Mouse (Mus musculus) C2C12 (cell line): Measurements from ENCODE around the gene H2al2a.

Source experiments
- CEBPB ChIP-seq: IDR thresholded peaks from one replicate; pipeline ENCODE4 v1.6.1; 2011; ENCODE audit warnings: low read depth, mild to moderate bottlenecking, control low read depth, moderate library complexity
- CTCF ChIP-seq: IDR thresholded peaks from one replicate; pipeline ENCODE4 v1.5.1; 2011; ENCODE audit not compliant: control insufficient read depth, insufficient read depth, insufficient read length
- MAX ChIP-seq: IDR thresholded peaks from one replicate; pipeline ENCODE4 v1.6.1; 2011; ENCODE audit warnings: mild to moderate bottlenecking, control low read depth
- MYOD1 ChIP-seq: IDR thresholded peaks from one replicate; pipeline ENCODE4 v1.6.1; 2011; ENCODE audit warnings: low read depth; ENCODE audit not compliant: control insufficient read depth, insufficient read length
- MYOG ChIP-seq: IDR thresholded peaks from one replicate; pipeline ENCODE4 v1.6.1; 2011; ENCODE audit not compliant: control insufficient read depth, insufficient read length; ENCODE audit errors: extremely low read depth
- USF1 ChIP-seq: IDR thresholded peaks from one replicate; pipeline ENCODE4 v1.6.1; 2011; ENCODE audit warnings: low read depth, mild to moderate bottlenecking, control low read depth, moderate library complexity

DNA sequence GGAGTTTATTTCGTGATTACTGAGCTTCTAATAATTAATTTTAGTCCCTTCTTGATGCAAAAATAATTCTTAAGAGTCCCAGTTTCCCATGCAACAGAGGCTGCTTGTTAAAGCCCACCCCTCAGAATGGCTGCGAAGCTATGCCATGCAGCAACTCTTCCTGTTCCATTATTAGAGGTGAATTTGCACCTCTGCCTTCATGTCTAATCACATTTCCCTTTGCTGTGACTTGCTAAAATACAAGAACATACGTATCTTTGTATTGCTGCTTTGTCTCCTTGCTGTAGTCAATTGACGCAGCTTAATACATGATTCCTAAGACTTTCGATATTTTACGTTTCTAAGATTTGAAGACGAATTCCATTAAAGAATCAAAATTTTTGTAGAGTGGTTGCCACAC is 32.9 kb upstream of the H2al2a start:
- TF ChIP-seq MAX, result no peak
- no peak for TF ChIP-seq CTCF
- TF ChIP-seq MYOD1, result no peak
- TF ChIP-seq USF1, result no peak
- no peak for TF ChIP-seq CEBPB
- TF ChIP-seq MYOG, result no peak
